Mouse (Mus musculus) kidney, adult 2 months (tissue): Measurements from ENCODE around the gene Pole4. TPM values are rescaled to one million over a fixed set of nuclear protein-coding genes. Genes with fewer than 3 reads are reported as not detected.
"Not testable (repeated sequence)": the region's sequence is repeated elsewhere in the genome, so short reads cannot be mapped to it uniquely, and the experiment has no call there.

Experiments
- DNase-seq: peaks from one replicate; pipeline ENCODE4 v3.0.0; 2021
- H3K27ac ChIP-seq: fragments of 200-500 bp; 2 replicates; pipeline ENCODE4 v1.5.1; 2012; ENCODE audit warnings: low read depth, low read length, control low read depth, inconsistent platforms; ENCODE audit not compliant: insufficient read depth
- H3K27me3 ChIP-seq: fragments of 200-500 bp; replicated peaks from 2 replicates; pipeline ENCODE4 v1.6.1; 2012; ENCODE audit warnings: mild to moderate bottlenecking, moderate library complexity, low read length, inconsistent platforms; ENCODE audit not compliant: control insufficient read depth, insufficient read depth
- H3K36me3 ChIP-seq: fragments of 200-500 bp; 2 replicates; pipeline ENCODE4 v1.6.1; 2012; ENCODE audit warnings: mild to moderate bottlenecking, moderate library complexity, low read length, inconsistent platforms; ENCODE audit not compliant: control insufficient read depth, insufficient read depth
- H3K4me1 ChIP-seq: fragments of 200-500 bp; 2 replicates; pipeline ENCODE4 v1.6.1; 2011; ENCODE audit warnings: low read length; ENCODE audit not compliant: control insufficient read depth, insufficient read depth
- H3K4me3 ChIP-seq: fragments of 200-500 bp; 2 replicates; pipeline ENCODE4 v1.5.1; 2011; ENCODE audit warnings: mild to moderate bottlenecking, low read depth, low read length, control low read depth; ENCODE audit not compliant: insufficient read depth
- CTCF ChIP-seq: fragments of 200-500 bp; conservative IDR thresholded peaks from 2 replicates; pipeline ENCODE4 v1.5.1; 2011; ENCODE audit warnings: low read depth, mild to moderate bottlenecking, control low read depth, low read length, moderate library complexity, mixed read lengths; ENCODE audit not compliant: insufficient read depth, insufficient read length
- POLR2A ChIP-seq: fragments of 200-500 bp; IDR thresholded peaks from one replicate; pipeline ENCODE4 v1.6.1; 2011; ENCODE audit warnings: low read depth, low read length, control low read depth
- WGBS: fragments of 180-500 bp; shearing (Covaris S2); methylation state at CpG from one replicate; pipeline ENCODE4 v1.1.7; 2018; 5-methylcytosine and 5-hydroxymethylcytosine counted together
- polyA plus RNA-seq: library from polyadenylated mRNA; depleted of rRNA; stranded (reverse); fragments of >200 nt; gene quantifications from 2 replicates; pipeline ENCODE4 v1.2.3, GENCODE M21; 2012

Pole4 gene
- polyA plus RNA-seq, 1 experiment, result 14.0 TPM

DNA sequence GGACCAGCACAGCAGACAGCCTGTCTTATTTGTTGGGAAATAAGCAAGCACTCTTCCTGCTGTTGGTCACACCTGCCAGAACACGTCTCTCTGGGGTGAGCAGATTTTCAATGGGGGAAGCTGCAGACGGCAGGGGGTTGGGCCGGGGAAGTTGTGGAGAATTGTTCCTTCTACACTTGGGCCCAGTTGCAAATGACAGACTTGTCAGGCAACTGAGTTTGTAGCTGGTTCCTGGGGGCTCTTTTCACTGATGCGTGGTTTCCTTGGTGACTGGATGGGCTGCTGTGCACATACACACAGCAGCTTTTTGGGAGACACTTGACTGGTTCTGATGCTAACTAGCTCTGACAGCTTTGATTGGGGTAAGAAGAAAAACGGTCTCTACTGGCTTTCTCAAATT, 5.3 kb downstream of the Pole4 start:
- Histone ChIP-seq H3K27ac (no peak overlapping the region), H3K27me3 (no peaks in the 10 kb centered on the region), H3K4me3 (no peak overlapping the region), H3K4me1 (no peaks in the 10 kb centered on the region), H3K36me3 (no peaks in the 10 kb centered on the region)
- WGBS, result 35% methylated on average over 5 of the region's 5 CpGs
- DNase-seq, result no peak
- TF ChIP-seq CTCF, result no peak
- TF ChIP-seq POLR2A, result no peak

DNA sequence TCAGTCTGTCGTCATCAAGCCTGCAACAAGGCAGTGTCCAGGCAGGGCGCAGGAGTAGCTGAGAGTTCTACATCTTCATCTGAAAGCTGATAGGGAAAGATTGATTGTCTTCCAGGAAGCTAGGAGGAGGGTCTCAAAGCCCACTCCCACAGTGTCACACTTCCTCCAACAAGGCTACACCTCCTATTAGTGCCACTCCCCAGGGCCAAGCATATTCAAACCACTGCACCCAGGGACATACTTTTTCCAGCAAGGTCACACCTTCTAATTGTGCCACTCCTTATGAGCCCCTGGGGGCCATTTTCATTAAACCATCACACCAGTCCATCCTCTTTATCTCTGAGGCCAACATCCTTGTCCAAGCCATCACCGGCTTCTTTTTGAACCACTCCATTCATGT, 8.4 kb downstream of the Pole4 start:
- Histone ChIP-seq H3K4me3 (no peak overlapping the region), H3K27ac (no peak overlapping the region), H3K4me1 (no peaks in the 10 kb centered on the region), H3K27me3 (no peaks in the 10 kb centered on the region), H3K36me3 (no peaks in the 10 kb centered on the region)
- no peak for DNase-seq
- no peak for TF ChIP-seq POLR2A
- no peak for TF ChIP-seq CTCF
- WGBS, result 92% methylated on average over 3 of the region's 3 CpGs

DNA sequence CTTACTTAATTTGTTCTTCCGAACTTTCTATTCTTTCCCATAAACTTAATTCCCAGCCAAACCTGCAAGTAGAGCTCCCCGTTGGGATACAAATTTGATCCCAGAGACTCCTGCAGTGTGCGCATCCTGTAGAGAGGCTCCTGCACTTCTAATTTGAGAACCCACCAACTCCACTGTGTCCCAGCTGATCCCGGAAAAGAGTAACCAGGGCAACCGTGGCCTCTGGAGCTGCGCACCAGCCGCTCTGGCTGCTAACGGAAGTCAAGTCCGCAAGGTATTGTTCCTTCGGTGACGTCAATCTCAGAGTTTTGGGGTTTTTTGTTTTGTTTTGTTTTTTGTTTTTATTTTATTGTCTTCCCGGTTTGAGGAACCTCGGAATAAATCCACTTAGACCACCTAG, 10.5 kb downstream of the Pole4 start:
- 69% methylated on average over 13 of the region's 13 CpGs for WGBS
- TF ChIP-seq POLR2A (no peak), CTCF (no peak)
- Histone ChIP-seq H3K4me1 (no peaks in the 10 kb centered on the region), H3K36me3 (no peaks in the 10 kb centered on the region), H3K27ac (no peak overlapping the region), H3K27me3 (no peaks in the 10 kb centered on the region), H3K4me3 (no peak overlapping the region)
- DNase-seq, result no peak

DNA sequence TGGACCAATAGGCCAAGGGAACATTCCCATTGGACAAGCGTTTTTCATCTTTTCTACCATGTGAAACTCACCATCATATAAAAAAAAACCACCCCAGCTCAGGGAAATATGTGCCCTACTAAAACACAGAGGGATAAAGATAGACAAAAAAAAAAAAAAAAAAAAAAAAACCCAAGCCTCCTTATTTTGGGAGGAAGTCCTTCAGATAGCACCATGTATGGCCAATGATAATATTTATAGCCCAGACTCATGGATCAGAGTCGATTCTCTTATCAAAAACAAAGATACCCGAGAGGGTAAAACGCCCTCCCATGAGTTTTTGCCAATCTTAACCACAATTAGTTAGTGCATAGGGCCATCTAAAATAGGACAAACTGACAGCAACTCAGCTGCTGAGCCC, 15.7 kb downstream of the Pole4 start:
- Histone ChIP-seq H3K36me3 (no peaks in the 10 kb centered on the region), H3K27ac (no peak overlapping the region), H3K27me3 (no peaks in the 10 kb centered on the region), H3K4me3 (no peak overlapping the region), H3K4me1 (no peaks in the 10 kb centered on the region)
- 87% methylated on average over 4 of the region's 4 CpGs for WGBS
- TF ChIP-seq CTCF, result no peak
- no peak for TF ChIP-seq POLR2A
- DNase-seq, result no peak

DNA sequence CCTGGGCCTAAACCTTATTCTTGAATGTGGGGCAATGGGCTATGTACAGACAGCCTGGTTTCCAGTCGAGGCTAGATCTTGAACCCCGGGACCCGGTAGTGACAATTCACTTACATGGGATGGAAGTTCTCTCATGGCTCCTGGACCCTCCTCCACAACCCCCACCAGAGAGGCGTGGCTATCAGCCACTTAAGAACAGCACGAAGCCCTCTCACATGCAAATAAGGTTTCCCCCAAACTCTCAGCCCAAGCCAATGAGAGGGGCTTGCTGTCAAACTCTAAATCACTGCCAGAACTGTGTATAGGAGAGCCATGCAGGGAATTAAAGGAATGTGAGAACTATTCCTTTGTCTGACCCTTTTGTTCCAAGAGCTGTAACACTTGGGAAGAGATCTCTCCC, 16.6 kb downstream of the Pole4 start:
- not testable (repeated sequence) for H3K4me1 ChIP-seq, H3K4me3 ChIP-seq, H3K27me3 ChIP-seq, DNase-seq, H3K36me3 ChIP-seq, H3K27ac ChIP-seq
- 78% methylated on average over 5 of the region's 5 CpGs for WGBS

DNA sequence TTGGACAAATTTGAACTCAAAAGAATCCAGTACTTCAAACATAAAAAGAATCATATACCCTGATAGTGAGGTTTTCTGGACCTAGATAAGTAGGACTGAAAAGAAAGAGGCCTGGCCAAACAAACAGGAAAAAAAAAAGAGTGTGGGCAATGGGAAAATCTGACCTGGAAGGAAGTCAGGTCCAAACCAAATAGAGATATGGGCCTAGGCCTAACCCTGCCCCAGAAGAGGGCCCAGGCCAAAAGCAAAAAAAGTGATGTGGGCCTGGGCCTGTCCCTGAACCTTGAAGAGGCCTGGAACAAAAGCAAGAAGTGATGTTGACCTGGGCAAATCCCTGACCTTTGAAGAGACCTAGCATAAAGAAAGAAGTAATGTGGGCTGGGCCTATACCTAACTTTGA, 21.0 kb downstream of the Pole4 start:
- no peaks in the 10 kb centered on the region for H3K4me1 ChIP-seq
- H3K36me3 ChIP-seq, result no peaks in the 10 kb centered on the region
- H3K27ac ChIP-seq, result no peak overlapping the region
- H3K27me3 ChIP-seq, result no peaks in the 10 kb centered on the region
- DNase-seq, result no peak
- H3K4me3 ChIP-seq, result no peak overlapping the region
- no peak for TF ChIP-seq POLR2A
- no peak for TF ChIP-seq CTCF

DNA sequence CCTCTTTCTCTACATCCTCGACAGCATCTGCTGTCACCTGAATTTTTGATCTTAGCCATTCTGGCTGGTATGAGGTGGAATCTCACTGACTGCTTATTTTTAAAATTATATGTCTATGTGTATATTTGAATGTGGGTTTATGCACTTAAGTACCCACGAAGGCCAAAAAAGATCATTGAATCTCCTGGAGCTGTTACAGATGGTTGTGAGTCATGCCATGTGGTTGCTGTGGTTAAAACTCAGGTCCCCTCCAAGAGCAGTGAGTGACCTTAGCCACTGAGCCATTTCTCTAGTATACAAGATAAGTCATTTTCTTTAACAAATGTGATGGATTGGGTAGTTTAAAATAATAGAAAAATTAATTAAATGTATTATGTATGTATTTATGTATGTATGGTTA, 25.9 kb downstream of the Pole4 start:
- WGBS, result 84% methylated on average over 2 of the region's 2 CpGs

DNA sequence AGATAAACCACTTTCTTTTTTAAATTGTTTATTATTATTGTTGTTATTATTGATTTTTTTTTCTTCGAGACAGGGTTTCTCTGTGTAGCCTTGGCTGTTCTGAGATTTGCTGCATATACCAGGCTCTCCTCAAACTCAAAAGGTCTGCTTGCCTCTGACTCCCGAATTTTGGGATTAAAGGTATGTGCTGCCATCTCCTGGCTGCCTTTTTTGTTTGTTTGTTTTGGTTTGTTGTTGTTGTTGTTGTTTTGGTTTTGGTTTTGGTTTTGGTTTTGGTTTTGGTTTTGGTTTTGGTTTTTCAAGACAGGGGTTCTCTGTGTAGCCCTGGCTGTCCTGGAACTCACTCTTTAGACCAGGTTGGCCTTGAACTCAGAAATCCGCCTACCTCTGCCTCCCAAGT, 27.5 kb downstream of the Pole4 start:
- H3K4me3 ChIP-seq, H3K36me3 ChIP-seq, H3K27ac ChIP-seq, DNase-seq, H3K4me1 ChIP-seq, H3K27me3 ChIP-seq: not testable (repeated sequence)
- WGBS, result 82% methylated on average over 3 of the region's 3 CpGs

More for the DNA sequence above, 25.9 kb downstream of the Pole4 start:
- H3K4me1 ChIP-seq, DNase-seq, H3K4me3 ChIP-seq, H3K27me3 ChIP-seq, H3K36me3 ChIP-seq, H3K27ac ChIP-seq: not testable (repeated sequence)

DNA sequence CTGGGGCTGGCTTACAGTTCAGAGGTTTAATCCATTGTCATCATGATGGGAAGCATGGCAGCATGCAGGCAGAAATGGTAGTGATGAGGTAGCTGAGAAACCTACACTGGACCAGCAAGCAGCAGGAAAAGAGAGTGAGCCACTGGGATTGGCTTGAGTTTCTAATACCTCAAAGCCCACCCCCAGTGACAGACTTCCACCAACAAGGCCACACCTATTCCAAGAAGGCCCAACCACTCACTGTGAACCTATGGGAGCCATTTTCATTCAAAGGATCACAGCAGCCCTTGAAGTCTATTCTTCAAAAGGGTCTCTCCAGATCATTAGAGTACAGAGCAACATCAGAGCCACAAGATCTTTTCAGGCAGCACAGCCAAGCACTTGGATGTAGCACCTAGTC, 38.7 kb downstream of the Pole4 start:
- Histone ChIP-seq H3K36me3 (no peaks in the 10 kb centered on the region), H3K27ac (no peak overlapping the region), H3K4me1 (no peaks in the 10 kb centered on the region), H3K27me3 (no peaks in the 10 kb centered on the region), H3K4me3 (no peak overlapping the region)
- no peak for TF ChIP-seq CTCF
- TF ChIP-seq POLR2A, result no peak
- no peak for DNase-seq
